Mouse (Mus musculus): ENCODE measurements around the gene Slc25a19. TPM values are rescaled to one million over a fixed set of nuclear protein-coding genes. Genes with fewer than 3 reads are reported as not detected.

Gene Slc25a19
- 80.4 TPM for polyA plus RNA-seq (2017; shearing (Covaris generic))

DNA sequence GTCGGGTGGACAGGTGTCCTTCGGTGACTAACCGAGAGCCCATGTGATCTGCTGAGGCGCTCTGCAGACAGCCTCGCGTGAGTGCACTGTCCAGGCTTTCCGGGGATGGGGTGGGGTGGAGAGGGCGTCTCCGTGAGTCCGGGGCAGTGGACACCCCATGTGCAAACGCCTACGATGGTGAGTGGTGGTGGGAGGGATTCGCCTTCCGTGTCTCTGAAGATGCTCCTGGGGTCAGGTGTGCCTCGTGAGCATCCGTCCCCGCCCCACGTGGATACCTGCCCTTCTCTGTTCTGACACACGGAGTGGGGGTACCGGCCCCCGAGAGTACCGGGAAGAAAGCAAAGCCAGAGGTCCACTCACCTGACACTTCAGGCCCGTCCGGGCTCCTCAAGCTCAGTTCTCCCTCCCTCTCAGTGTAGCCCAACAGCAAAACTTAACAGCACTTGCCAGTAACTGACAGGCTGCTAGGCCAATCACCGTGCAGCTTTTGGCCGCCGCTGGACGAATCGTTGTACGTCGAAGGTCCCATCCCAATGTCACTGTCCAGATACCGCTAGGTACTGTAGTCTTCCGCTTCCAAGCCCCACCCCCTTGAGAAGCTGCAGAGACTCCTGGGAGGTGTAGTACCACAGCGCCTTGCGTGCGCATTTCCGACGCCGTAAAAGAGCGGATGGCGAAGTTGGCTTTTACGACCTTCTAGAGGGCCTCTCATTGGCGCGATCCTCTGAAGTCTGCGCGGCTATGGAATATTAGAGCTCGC, at the start of gene Slc25a19:
Gene Slc25a19, minus strand, starts transcription at position 591 of the 760 bp plus-strand sequence.

DNA sequence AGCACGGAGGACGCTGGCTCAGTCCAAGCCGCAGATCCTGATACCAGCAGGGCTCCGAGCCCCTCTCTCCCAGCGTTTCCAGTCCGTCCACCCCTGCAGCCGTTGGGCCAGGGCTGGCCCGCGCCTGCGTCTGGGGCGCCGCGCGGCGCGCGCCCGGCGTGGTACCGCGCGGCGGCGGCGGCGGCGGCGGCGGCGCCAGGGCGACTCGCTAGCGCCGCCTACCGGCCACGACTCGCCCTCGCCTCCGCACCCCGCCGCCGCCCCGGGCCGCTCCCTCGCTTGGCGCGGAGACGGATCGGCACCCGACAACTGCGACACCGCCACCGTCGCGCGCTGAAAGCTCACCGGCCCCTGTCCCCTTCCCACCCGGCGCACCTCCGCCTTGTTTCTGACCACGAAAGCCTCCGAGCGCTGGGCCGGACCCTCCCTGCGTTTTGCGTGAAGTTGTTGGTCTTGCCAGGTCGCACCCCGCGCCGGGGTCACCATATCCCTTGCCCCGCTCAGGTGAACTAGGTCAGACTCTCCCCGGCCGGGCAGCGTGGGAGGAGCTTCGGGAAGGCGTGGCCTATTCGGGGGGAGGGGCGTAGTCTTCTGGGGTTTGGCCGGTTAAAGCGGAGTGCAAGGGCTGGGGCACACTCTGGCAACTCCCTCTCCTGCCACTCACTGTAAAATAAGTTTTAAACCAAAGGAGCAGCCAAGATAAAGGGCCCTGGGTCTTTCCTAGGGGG, 15.5 kb downstream of the Slc25a19 start, which contains the start of gene Mif4gd:
Gene Mif4gd, minus strand, starts transcription at position 560 of the 728 bp plus-strand sequence.

DNA sequence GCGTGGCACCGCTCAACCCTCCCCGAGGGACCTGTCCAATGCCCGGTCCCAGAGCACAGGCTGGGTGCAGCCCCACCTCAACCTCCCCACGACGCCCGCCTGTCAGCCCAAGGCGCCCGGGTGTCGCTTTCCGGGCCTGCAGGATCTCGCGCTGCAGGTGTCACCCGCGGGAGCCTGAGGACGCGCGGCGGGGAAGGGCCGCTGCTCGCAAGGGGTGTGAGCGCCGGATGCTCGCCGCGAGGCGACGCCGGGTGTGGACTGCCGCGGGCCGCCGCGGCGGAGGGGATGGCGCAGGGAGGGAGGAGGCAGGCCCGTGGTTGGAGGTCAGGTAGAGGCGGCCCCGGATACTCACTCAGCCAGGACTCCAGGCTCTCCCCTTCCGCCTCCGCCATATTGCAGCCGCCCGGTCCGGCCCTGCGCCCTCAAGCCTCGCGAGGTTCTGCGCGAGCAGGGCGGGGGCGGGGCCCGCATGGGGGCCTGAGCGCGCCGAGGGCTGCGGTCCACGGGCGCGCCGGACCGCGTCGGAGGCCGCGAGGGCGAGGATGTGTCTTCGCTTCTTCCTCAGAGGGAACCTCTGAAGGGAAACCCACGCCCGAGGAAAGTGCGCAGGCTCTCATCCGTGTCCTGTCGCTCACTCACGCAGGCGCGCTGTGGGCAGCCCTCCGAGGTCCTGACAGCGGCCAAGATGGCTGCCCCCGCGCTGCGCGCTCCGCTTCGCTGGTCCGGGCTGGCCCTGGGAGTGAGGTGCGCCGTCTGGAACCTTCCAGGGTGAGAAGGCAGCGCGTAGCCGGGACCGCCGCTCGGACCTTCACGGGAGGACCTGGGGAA, 24.4 kb downstream of the Slc25a19 start, which contains the start of the genes Mrps7 and Gga3:
Gene Mrps7, plus strand, starts transcription at position 450 of the 828 bp plus-strand sequence.
Gene Gga3, minus strand, starts transcription at position 576 of the 828 bp plus-strand sequence.

Other genes with a start within 250 kb of the Slc25a19 start
- 0.14 TPM for gene Cdr2l, start 246.4 kb downstream of the Slc25a19 start, polyA plus RNA-seq (2017; shearing (Covaris generic))
- 83.7 TPM for gene Mrpl58, start 224.5 kb downstream of the Slc25a19 start, polyA plus RNA-seq (2017; shearing (Covaris generic))
- gene Atp5h, start 208.3 kb downstream of the Slc25a19 start, polyA plus RNA-seq (2017; shearing (Covaris generic)) = 522 TPM
- 82.3 TPM for gene Kctd2, start 208.2 kb downstream of the Slc25a19 start, polyA plus RNA-seq (2017; shearing (Covaris generic))
- not detected for gene Trim80, start 187.8 kb downstream of the Slc25a19 start, polyA plus RNA-seq (2017; shearing (Covaris generic))
- gene Slc16a5, start 165.8 kb downstream of the Slc25a19 start, polyA plus RNA-seq (2017; shearing (Covaris generic)) = 3.4 TPM
- 49.9 TPM for gene Armc7, start 152.6 kb downstream of the Slc25a19 start, polyA plus RNA-seq (2017; shearing (Covaris generic))
- gene Nt5c, start 136.4 kb downstream of the Slc25a19 start, polyA plus RNA-seq (2017; shearing (Covaris generic)) = 176 TPM
- gene Jpt1, start 113.9 kb downstream of the Slc25a19 start, polyA plus RNA-seq (2017; shearing (Covaris generic)) = 321 TPM
- 633 TPM for gene Sumo2, start 92.0 kb downstream of the Slc25a19 start, polyA plus RNA-seq (2017; shearing (Covaris generic))
- gene Nup85, start 63.9 kb downstream of the Slc25a19 start, polyA plus RNA-seq (2017; shearing (Covaris generic)) = 60.7 TPM
- 73.7 TPM for gene Mrps7, start 24.4 kb downstream of the Slc25a19 start, polyA plus RNA-seq (2017; shearing (Covaris generic))
- gene Gga3, start 24.2 kb downstream of the Slc25a19 start, polyA plus RNA-seq (2017; shearing (Covaris generic)) = 42.1 TPM
- 381 TPM for gene Mif4gd, start 15.3 kb downstream of the Slc25a19 start, polyA plus RNA-seq (2017; shearing (Covaris generic))
- gene Grb2, start 80.3 kb upstream of the Slc25a19 start, polyA plus RNA-seq (2017; shearing (Covaris generic)) = 232 TPM
- gene Tmem94, start 137.1 kb upstream of the Slc25a19 start, polyA plus RNA-seq (2017; shearing (Covaris generic)) = 26.1 TPM
- gene Caskin2, start 185.3 kb upstream of the Slc25a19 start, polyA plus RNA-seq (2017; shearing (Covaris generic)) = 1.9 TPM
- 23.9 TPM for gene Tsen54, start 186.4 kb upstream of the Slc25a19 start, polyA plus RNA-seq (2017; shearing (Covaris generic))
- 29.2 TPM for gene Llgl2, start 195.8 kb upstream of the Slc25a19 start, polyA plus RNA-seq (2017; shearing (Covaris generic))
- gene Myo15b, start 230.1 kb upstream of the Slc25a19 start, polyA plus RNA-seq (2017; shearing (Covaris generic)) = 0.07 TPM

Data from effector memory CD4-positive, alpha-beta T cell, adult 5 months (primary cell).